Mouse (Mus musculus) lung, adult 2 months (tissue): Measurements from ENCODE around the gene Dnmbp. TPM values are rescaled to one million over a fixed set of nuclear protein-coding genes. Genes with fewer than 3 reads are reported as not detected.

Experiments used
- DNase-seq: peaks from one replicate; pipeline ENCODE4 v3.0.0; 2022
- H3K4me1 ChIP-seq: fragments of 200-500 bp; 2 replicates; pipeline ENCODE4 v1.6.1; 2011; ENCODE audit warnings: low read length; ENCODE audit not compliant: control insufficient read depth, insufficient read depth
- H3K4me3 ChIP-seq: fragments of 200-500 bp; replicated peaks from 2 replicates; pipeline ENCODE3; 2011; ENCODE audit warnings: low read depth, mild to moderate bottlenecking, control low read depth, low read length; ENCODE audit errors: extremely low read depth
- CTCF ChIP-seq: fragments of 200-500 bp; IDR thresholded peaks from 2 replicates; pipeline ENCODE4 v1.5.1; 2011; ENCODE audit warnings: mild to moderate bottlenecking, low read length, control low read depth; ENCODE audit not compliant: insufficient read depth
- POLR2A ChIP-seq: fragments of 200-500 bp; IDR thresholded peaks from 2 replicates; pipeline ENCODE4 v1.6.1; 2011; ENCODE audit warnings: low read depth, mild to moderate bottlenecking, control low read depth, low read length, borderline replicate concordance; ENCODE audit errors: extremely low read depth
- WGBS: fragments of 180-500 bp; shearing (Covaris S2); methylation state at CpG from one replicate; pipeline ENCODE4 v1.1.7; 2018; 5-methylcytosine and 5-hydroxymethylcytosine counted together
- polyA plus RNA-seq: library from polyadenylated mRNA; depleted of rRNA; stranded (reverse); fragments of >200 nt; gene quantifications from 2 replicates; pipeline ENCODE4 v1.2.3, GENCODE M21; 2012

Dnmbp gene
- polyA plus RNA-seq, 1 experiment: 18.6 TPM

- no peaks in the 10 kb centered on the region for H3K4me1 ChIP-seq
- DNase-seq: no peak
- no peak for TF ChIP-seq CTCF
- no peak for TF ChIP-seq POLR2A
- WGBS: 76% methylated on average over 9 of the region's 9 CpGs
- no peak overlapping the region for H3K4me3 ChIP-seq
Measured at GRCm38 (mm10) chr19:43843184-43843583, 96.8 kb downstream of the Dnmbp start.

GRCm38 (mm10) chr19:43832425-43833069 lies 107.4 kb downstream of the Dnmbp start:
- DNase-seq: peak; percentile 62
- Histone ChIP-seq H3K4me3 (no peak overlapping the region), H3K4me1 (no peaks in the 10 kb centered on the region)
- WGBS: 30% methylated on average over 21 of the region's 21 CpGs
- TF ChIP-seq POLR2A (no peak), CTCF (peak; percentile 94)

GRCm38 (mm10) chr19:43826855-43827254 lies 113.1 kb downstream of the Dnmbp start:
- WGBS: 64% methylated on average over 8 of the region's 8 CpGs
- TF ChIP-seq CTCF (no peak), POLR2A (no peak)
- Histone ChIP-seq H3K4me3 (no peak overlapping the region), H3K4me1 (no peaks in the 10 kb centered on the region)
- no peak for DNase-seq

GRCm38 (mm10) chr19:43815661-43816414 lies 124.2 kb downstream of the Dnmbp start:
- H3K4me3 ChIP-seq: peak overlapping the region; percentile 17
- no peaks in the 10 kb centered on the region for H3K4me1 ChIP-seq
- 39% methylated on average over 14 of the region's 14 CpGs for WGBS
- no peak for TF ChIP-seq CTCF
- no peak for TF ChIP-seq POLR2A
- DNase-seq: no peak

GRCm38 (mm10) chr19:43813315-43813714 lies 126.7 kb downstream of the Dnmbp start:
- no peak for TF ChIP-seq CTCF
- TF ChIP-seq POLR2A: no peak
- DNase-seq: no peak
- Histone ChIP-seq H3K4me1 (no peaks in the 10 kb centered on the region), H3K4me3 (no peak overlapping the region)
- WGBS: 83% methylated on average over 10 of the region's 10 CpGs

- no peak for DNase-seq
- TF ChIP-seq CTCF (no peak), POLR2A (no peak)
Measured at GRCm38 (mm10) chr19:43811419-43811818, 128.6 kb downstream of the Dnmbp start.

GRCm38 (mm10) chr19:43809331-43809730 lies 130.7 kb downstream of the Dnmbp start:
- Histone ChIP-seq H3K4me3 (no peak overlapping the region), H3K4me1 (no peaks in the 10 kb centered on the region)
- TF ChIP-seq POLR2A (no peak), CTCF (no peak)
- 40% methylated on average over 4 of the region's 4 CpGs for WGBS
- DNase-seq: no peak

More at GRCm38 (mm10) chr19:43811419-43811818, 128.6 kb downstream of the Dnmbp start:
- 69% methylated on average over 4 of the region's 4 CpGs for WGBS
- H3K4me3 ChIP-seq: no peak overlapping the region
- H3K4me1 ChIP-seq: no peaks in the 10 kb centered on the region

- TF ChIP-seq CTCF (no peak), POLR2A (no peak)
- Histone ChIP-seq H3K4me3 (no peak overlapping the region), H3K4me1 (no peaks in the 10 kb centered on the region)
- 80% methylated on average over 10 of the region's 10 CpGs for WGBS
- DNase-seq: no peak
Measured at GRCm38 (mm10) chr19:43803866-43804265, 136.1 kb downstream of the Dnmbp start.

GRCm38 (mm10) chr19:43801427-43802051 lies 138.5 kb downstream of the Dnmbp start:
- Histone ChIP-seq H3K4me1 (no peaks in the 10 kb centered on the region), H3K4me3 (no peak overlapping the region)
- no peak for TF ChIP-seq CTCF
- TF ChIP-seq POLR2A: no peak
- DNase-seq: no peak
- 74% methylated on average over 9 of the region's 9 CpGs for WGBS
